Mouse (Mus musculus) testis, adult 2 months (tissue): Measurements from ENCODE around the gene Gm45717.

Experiments
- CTCF ChIP-seq: fragments of 200-500 bp; IDR thresholded peaks from 2 replicates; pipeline ENCODE4 v1.5.1; 2012; ENCODE audit warnings: low read depth, mild to moderate bottlenecking, inconsistent platforms, low read length, moderate library complexity; ENCODE audit not compliant: control insufficient read depth, insufficient read depth, insufficient replicate concordance
- POLR2A ChIP-seq: fragments of 200-500 bp; IDR thresholded peaks from 2 replicates; pipeline ENCODE4 v1.6.1; 2012; ENCODE audit warnings: low read depth, mild to moderate bottlenecking, inconsistent platforms, low read length, moderate library complexity; ENCODE audit not compliant: control insufficient read depth

DNA sequence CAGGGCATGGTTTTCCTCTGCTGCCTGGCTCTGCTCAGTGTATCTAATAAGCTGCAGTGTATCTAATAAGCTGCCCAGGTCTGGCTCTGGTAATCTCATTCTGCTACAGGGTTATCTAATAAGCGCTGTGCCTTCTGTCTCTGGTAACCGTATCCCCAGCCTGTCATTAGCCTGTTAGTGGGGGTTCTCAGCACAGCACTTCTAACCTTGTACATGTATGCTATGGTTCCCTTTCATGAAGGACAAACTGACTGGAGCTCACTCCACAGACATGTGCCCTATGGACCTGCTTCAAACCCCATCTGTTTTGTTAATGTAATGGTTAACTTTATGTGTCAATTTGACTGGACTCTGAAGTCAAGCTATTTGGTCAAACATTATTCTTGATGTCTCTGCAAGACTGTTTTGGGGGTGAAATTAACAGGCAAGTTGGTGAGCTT lies 50.1 kb downstream of the Gm45717 start:
- TF ChIP-seq POLR2A (no peak), CTCF (no peak)
